Mouse (Mus musculus) cortical plate, adult 2 months (tissue): ENCODE results near the gene Sucla2.

Experiments used
- CTCF ChIP-seq: fragments of 200-500 bp; IDR thresholded peaks from 2 replicates; pipeline ENCODE4 v1.5.1; 2011; ENCODE audit warnings: mild to moderate bottlenecking, control low read depth, low read length; ENCODE audit not compliant: insufficient read depth; ENCODE audit errors: extremely low read depth
- POLR2A ChIP-seq: fragments of 200-500 bp; IDR thresholded peaks from 2 replicates; pipeline ENCODE4 v1.6.1; 2011; ENCODE audit warnings: mild to moderate bottlenecking, low read length, control low read depth; ENCODE audit not compliant: insufficient read depth; ENCODE audit errors: extremely low read depth

GRCm38 (mm10) chr14:73486641-73487040, 38.5 kb upstream of the Sucla2 start:
- TF ChIP-seq CTCF (no peak), POLR2A (no peak)
